Mouse (Mus musculus): Measurements from ENCODE around the gene Khdrbs1. TPM values are rescaled to one million over a fixed set of nuclear protein-coding genes. Genes with fewer than 3 reads are reported as not detected.
A peak's percentile ranks its signal among the peaks of the same experiment; 100 is the strongest.
"Not testable (repeated sequence)": the region's sequence is repeated elsewhere in the genome, so short reads cannot be mapped to it uniquely, and the experiment has no call there.

Khdrbs1 gene
- total RNA-seq (2021) = 10 to 100 TPM; 22.7 to 24.3 TPM
- long read RNA-seq, experiment 1, transcript Khdrbs1-201 (9 exons, 3,738 nt) = major isoform, 35 of 40 reads
- long read RNA-seq, experiment 1, partial matches to known transcripts = 3 of 40 reads
- long read RNA-seq, experiment 1, other reads (novel, unspliced or antisense) = 2 of 40 reads
- long read RNA-seq, experiment 2, transcript Khdrbs1-201 (9 exons, 3,738 nt) = major isoform, 38 of 45 reads
- long read RNA-seq, experiment 2, partial matches to known transcripts = 5 of 45 reads
- long read RNA-seq, experiment 2, other reads (novel, unspliced or antisense) = 2 of 45 reads

GRCm38 (mm10) chr4:129742232-129743009 is at the start of gene Khdrbs1:
Gene Khdrbs1, minus strand, starts transcription at chr4:129742303.
- peak; percentile 95 for DNase-seq (ENCODE audit: low spot score)

- DNase-seq (ENCODE audit: low spot score) = no peak
These were observed 49.3 kb upstream of the Khdrbs1 start for GRCm38 (mm10) chr4:129791399-129791798.

GRCm38 (mm10) chr4:129790475-129790874 is 48.4 kb upstream of the Khdrbs1 start:
- DNase-seq (ENCODE audit: low spot score) = no peak

GRCm38 (mm10) chr4:129789635-129790034 is 47.5 kb upstream of the Khdrbs1 start:
- DNase-seq (ENCODE audit: low spot score) = no peak

GRCm38 (mm10) chr4:129788693-129789092 is 46.6 kb upstream of the Khdrbs1 start:
- no peak for DNase-seq (ENCODE audit: low spot score)

GRCm38 (mm10) chr4:129785178-129785577 is 43.1 kb upstream of the Khdrbs1 start:
- DNase-seq (ENCODE audit: low spot score) = peak; percentile 86

GRCm38 (mm10) chr4:129783506-129783905 is 41.4 kb upstream of the Khdrbs1 start:
- no peak for DNase-seq (ENCODE audit: low spot score)

- no peak for DNase-seq (ENCODE audit: low spot score)
These were observed 40.8 kb upstream of the Khdrbs1 start for GRCm38 (mm10) chr4:129782857-129783331.

- no peak for DNase-seq (ENCODE audit: low spot score)
These were observed 40.0 kb upstream of the Khdrbs1 start for GRCm38 (mm10) chr4:129781881-129782675.

- no peak for DNase-seq (ENCODE audit: low spot score)
These were observed 29.8 kb upstream of the Khdrbs1 start for GRCm38 (mm10) chr4:129771672-129772521.

GRCm38 (mm10) chr4:129771314-129771671 is 29.2 kb upstream of the Khdrbs1 start:
- DNase-seq (ENCODE audit: low spot score) = no peak

GRCm38 (mm10) chr4:129770600-129770999 is 28.5 kb upstream of the Khdrbs1 start:
- DNase-seq (ENCODE audit: low spot score) = no peak

GRCm38 (mm10) chr4:129768742-129769141 is 26.6 kb upstream of the Khdrbs1 start:
- DNase-seq (ENCODE audit: low spot score) = not testable (repeated sequence)

- no peak for DNase-seq (ENCODE audit: low spot score)
These were observed 25.7 kb upstream of the Khdrbs1 start for GRCm38 (mm10) chr4:129767782-129768181.

GRCm38 (mm10) chr4:129765351-129765750 is 23.2 kb upstream of the Khdrbs1 start:
- no peak for DNase-seq (ENCODE audit: low spot score)

- not testable (repeated sequence) for DNase-seq (ENCODE audit: low spot score)
These were observed 20.4 kb upstream of the Khdrbs1 start for GRCm38 (mm10) chr4:129762496-129762895.

- DNase-seq (ENCODE audit: low spot score) = no peak
These were observed 19.5 kb upstream of the Khdrbs1 start for GRCm38 (mm10) chr4:129761606-129762005.

- DNase-seq (ENCODE audit: low spot score) = no peak
These were observed 13.4 kb upstream of the Khdrbs1 start for GRCm38 (mm10) chr4:129755455-129755854.

GRCm38 (mm10) chr4:129754742-129755141 is 12.6 kb upstream of the Khdrbs1 start:
- DNase-seq (ENCODE audit: low spot score) = no peak

- DNase-seq (ENCODE audit: low spot score) = no peak
These were observed 8.3 kb upstream of the Khdrbs1 start for GRCm38 (mm10) chr4:129750430-129750829.

- DNase-seq (ENCODE audit: low spot score) = no peak
These were observed 4.5 kb upstream of the Khdrbs1 start for GRCm38 (mm10) chr4:129746591-129746990.
